Mouse (Mus musculus): ENCODE data around the gene Fgfr2. TPM values are rescaled to one million over a fixed set of nuclear protein-coding genes. Genes with fewer than 3 reads are reported as not detected.
A peak's percentile ranks its signal among the peaks of the same experiment; 100 is the strongest.

Gene Fgfr2
- total and polyA plus RNA-seq, 2 experiments from 2014 or later = 12.1 to 32.6 TPM

DNA sequence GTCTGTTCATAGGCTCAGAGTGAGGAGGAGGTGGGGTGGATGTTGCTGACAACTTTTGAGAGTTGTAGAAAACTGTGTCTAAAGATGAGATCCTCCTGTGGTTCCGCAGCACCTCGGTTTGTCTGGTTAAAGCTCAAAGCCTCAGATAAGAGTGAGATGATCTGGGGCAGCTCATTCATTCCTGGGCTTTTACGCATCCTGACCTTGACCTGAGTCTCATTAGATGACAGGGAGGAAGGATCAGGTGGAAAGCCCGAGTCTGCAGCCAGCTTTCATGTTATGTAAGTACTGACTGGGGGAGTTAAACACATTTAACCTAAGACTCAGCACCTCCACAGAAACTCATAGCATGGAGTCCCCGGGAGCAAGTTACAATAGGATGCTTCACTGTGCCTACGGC lies 1096.5 kb downstream of the Fgfr2 start:
- 74% methylated on average over 6 of the region's 6 CpGs for WGBS
- Histone ChIP-seq H3K4me2 (ENCODE audit: low read depth, low read length, poor library complexity, severe bottlenecking) (no peak overlapping the region), H3K36me3 (ENCODE audit: insufficient read depth, low read length) (no peaks in the 10 kb centered on the region), H3K9ac (replicated peaks; ENCODE audit: low read length, poor library complexity, severe bottlenecking) (no peak overlapping the region), H3K4me3 (ENCODE audit: low read depth, low read length) (no peak overlapping the region), H3K27ac (ENCODE audit: low read depth, low read length) (no peak overlapping the region), H3K4me1 (ENCODE audit: insufficient read depth, low read length) (no peaks in the 10 kb centered on the region), H3K27me3 (ENCODE audit: insufficient read depth, low read length) (no peaks in the 10 kb centered on the region), H3K9me3 (ENCODE audit: low read length) (no peaks in the 10 kb centered on the region)
- no peak for TF ChIP-seq CTCF (IDR thresholded peaks at IDR 0.05)
- no peak for ATAC-seq (ENCODE audit: low FRiP score)
- DNase-seq (ENCODE audit: low spot score) = no peak

DNA sequence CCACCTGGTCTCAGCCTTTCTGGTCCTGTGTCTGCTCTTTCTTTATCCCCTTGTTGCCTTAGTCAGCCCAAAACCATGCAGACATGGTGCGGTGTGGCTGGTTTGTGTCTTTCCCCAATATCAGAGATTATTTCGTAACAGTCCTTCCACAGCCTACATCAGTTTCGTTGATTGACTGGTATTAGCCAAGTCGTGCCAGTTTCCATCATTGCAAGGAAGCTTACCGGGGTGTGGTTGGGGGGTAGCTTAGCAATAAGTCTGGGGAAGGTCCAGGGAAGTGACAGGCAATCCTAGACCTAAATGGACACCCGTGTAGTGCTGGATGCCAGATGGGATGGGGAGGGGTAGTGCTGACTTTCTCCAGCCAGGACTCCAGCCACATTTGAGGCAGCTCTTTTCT lies 1097.6 kb downstream of the Fgfr2 start:
- DNase-seq (ENCODE audit: low spot score) (peak; percentile 23), ATAC-seq (ENCODE audit: low FRiP score) (no peak)
- H3K9ac ChIP-seq (replicated peaks; ENCODE audit: low read length, poor library complexity, severe bottlenecking) = no peak overlapping the region
- H3K9me3 ChIP-seq (ENCODE audit: low read length) = no peaks in the 10 kb centered on the region
- H3K36me3 ChIP-seq (ENCODE audit: insufficient read depth, low read length) = no peaks in the 10 kb centered on the region
- 65% methylated on average over 6 of the region's 6 CpGs for WGBS
- H3K4me2 ChIP-seq (ENCODE audit: low read depth, low read length, poor library complexity, severe bottlenecking) = no peak overlapping the region
- H3K27me3 ChIP-seq (ENCODE audit: insufficient read depth, low read length) = no peaks in the 10 kb centered on the region
- no peak overlapping the region for H3K27ac ChIP-seq (ENCODE audit: low read depth, low read length)
- no peak for TF ChIP-seq CTCF (IDR thresholded peaks at IDR 0.05)
- no peaks in the 10 kb centered on the region for H3K4me1 ChIP-seq (ENCODE audit: insufficient read depth, low read length)
- no peak overlapping the region for H3K4me3 ChIP-seq (ENCODE audit: low read depth, low read length)

- Histone ChIP-seq H3K4me3 (ENCODE audit: low read depth, low read length) (no peak overlapping the region), H3K4me1 (ENCODE audit: insufficient read depth, low read length) (peaks cover 6% of the 10 kb centered on the region), H3K9me3 (ENCODE audit: low read length) (no peaks in the 10 kb centered on the region), H3K36me3 (ENCODE audit: insufficient read depth, low read length) (no peaks in the 10 kb centered on the region), H3K27ac (ENCODE audit: low read depth, low read length) (no peak overlapping the region), H3K27me3 (ENCODE audit: insufficient read depth, low read length) (no peaks in the 10 kb centered on the region), H3K9ac (replicated peaks; ENCODE audit: low read length, poor library complexity, severe bottlenecking) (no peak overlapping the region), H3K4me2 (ENCODE audit: low read depth, low read length, poor library complexity, severe bottlenecking) (no peak overlapping the region)
- WGBS = 70% methylated on average over 3 of the region's 3 CpGs
- TF ChIP-seq CTCF (IDR thresholded peaks at IDR 0.05) = no peak
- DNase-seq (ENCODE audit: low spot score) = no peak
- no peak for ATAC-seq (ENCODE audit: low FRiP score)
These were observed 1107.2 kb downstream of the Fgfr2 start for GRCm38 (mm10) chr7:132015933-132016332.

DNA sequence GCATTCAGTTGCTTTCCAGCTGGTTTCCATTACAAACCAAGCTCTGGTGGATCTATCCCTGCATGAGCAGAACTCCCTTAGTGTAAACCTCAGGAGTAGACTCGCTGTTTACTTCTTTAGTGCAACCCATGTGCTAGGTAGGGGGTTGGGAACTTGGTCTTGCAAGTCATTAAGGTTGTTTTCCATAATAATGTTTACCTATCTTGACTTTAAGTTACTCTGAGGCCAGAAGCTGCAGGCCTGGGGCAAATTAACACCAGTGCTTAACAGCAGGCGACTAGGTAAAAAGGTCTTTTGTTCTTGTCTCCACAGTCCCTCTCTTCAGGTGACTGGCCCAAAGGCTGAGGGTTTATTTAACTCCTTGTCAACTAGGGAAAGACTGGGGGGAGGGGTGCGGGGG lies 1108.0 kb downstream of the Fgfr2 start:
- no peak overlapping the region for H3K9ac ChIP-seq (replicated peaks; ENCODE audit: low read length, poor library complexity, severe bottlenecking)
- ATAC-seq (ENCODE audit: low FRiP score) (no peak), DNase-seq (ENCODE audit: low spot score) (no peak)
- H3K4me3 ChIP-seq (ENCODE audit: low read depth, low read length) = no peak overlapping the region
- no peaks in the 10 kb centered on the region for H3K36me3 ChIP-seq (ENCODE audit: insufficient read depth, low read length)
- H3K4me1 ChIP-seq (ENCODE audit: insufficient read depth, low read length) = peaks cover 6% of the 10 kb centered on the region
- H3K27ac ChIP-seq (ENCODE audit: low read depth, low read length) = no peak overlapping the region
- no peak for TF ChIP-seq CTCF (IDR thresholded peaks at IDR 0.05)
- WGBS = 31% methylated on average over 3 of the region's 3 CpGs
- no peaks in the 10 kb centered on the region for H3K27me3 ChIP-seq (ENCODE audit: insufficient read depth, low read length)
- H3K4me2 ChIP-seq (ENCODE audit: low read depth, low read length, poor library complexity, severe bottlenecking) = no peak overlapping the region
- H3K9me3 ChIP-seq (ENCODE audit: low read length) = no peaks in the 10 kb centered on the region

DNA sequence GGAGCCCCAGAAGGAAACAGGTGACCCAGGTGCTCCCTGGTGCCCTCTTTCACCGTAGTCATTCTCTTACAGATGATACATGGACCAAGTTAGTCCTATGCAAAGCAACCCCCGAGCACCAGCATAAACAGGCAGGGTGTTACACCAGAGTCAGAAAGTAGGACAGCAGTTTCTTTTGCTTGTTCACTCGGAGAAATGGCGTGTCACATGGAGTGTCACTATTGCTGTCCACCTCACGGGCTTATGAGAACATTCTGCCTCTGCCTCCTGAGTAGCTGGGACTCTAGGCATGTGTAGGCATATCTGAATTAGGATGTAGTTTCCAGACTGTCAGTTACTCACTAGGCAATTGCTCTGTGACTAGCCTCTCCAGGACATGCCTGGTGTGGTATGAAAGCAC lies 1109.2 kb downstream of the Fgfr2 start:
- Histone ChIP-seq H3K9ac (replicated peaks; ENCODE audit: low read length, poor library complexity, severe bottlenecking) (no peak overlapping the region), H3K27me3 (ENCODE audit: insufficient read depth, low read length) (no peaks in the 10 kb centered on the region), H3K4me1 (ENCODE audit: insufficient read depth, low read length) (peaks cover 6% of the 10 kb centered on the region), H3K36me3 (ENCODE audit: insufficient read depth, low read length) (no peaks in the 10 kb centered on the region), H3K9me3 (ENCODE audit: low read length) (no peaks in the 10 kb centered on the region), H3K4me2 (ENCODE audit: low read depth, low read length, poor library complexity, severe bottlenecking) (no peak overlapping the region), H3K27ac (ENCODE audit: low read depth, low read length) (peak overlapping the region; percentile 21; the same call in 1 of the 2 replicates), H3K4me3 (ENCODE audit: low read depth, low read length) (no peak overlapping the region)
- TF ChIP-seq CTCF (IDR thresholded peaks at IDR 0.05) = no peak
- DNase-seq (ENCODE audit: low spot score) (no peak), ATAC-seq (ENCODE audit: low FRiP score) (no peak)
- WGBS = 81% methylated on average over 5 of the region's 5 CpGs

DNA sequence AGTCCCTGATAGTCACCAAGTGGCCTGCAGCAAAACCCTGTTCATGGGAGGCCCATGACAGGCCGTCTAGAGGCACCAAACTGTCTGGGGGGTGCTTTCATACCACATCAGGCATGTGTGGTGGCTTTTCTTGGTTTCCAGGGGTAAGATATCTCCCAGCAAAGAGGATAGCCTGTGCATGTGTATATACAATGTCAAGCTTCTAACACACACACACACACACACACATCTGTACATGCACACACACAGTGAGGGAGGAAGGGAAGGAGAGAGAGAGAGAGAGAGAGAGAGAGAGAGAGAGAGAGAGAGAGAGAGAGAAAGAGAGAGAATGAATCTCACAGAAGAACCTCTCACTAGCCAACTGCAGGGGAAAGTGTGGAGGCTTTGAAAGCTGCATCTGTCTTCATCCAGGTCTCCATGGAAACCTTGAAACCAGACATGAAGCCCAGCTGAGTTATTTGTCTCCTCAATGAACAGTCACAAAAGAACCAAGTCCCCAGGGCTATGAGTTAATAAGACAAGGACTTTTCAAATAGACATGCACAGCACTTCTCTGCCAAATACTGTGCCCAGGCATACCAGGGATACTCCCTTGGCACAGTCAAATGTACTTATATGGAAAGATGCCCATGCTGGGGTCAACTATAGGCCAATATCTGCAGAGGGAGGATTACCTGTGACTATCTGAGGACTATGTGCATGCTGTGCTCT lies 1110.0 kb downstream of the Fgfr2 start:
- H3K9ac ChIP-seq (replicated peaks; ENCODE audit: low read length, poor library complexity, severe bottlenecking) = no peak overlapping the region
- no peak overlapping the region for H3K4me2 ChIP-seq (ENCODE audit: low read depth, low read length, poor library complexity, severe bottlenecking)
- H3K4me3 ChIP-seq (ENCODE audit: low read depth, low read length) = no peak overlapping the region
- peak overlapping the region; percentile 21 for H3K27ac ChIP-seq (ENCODE audit: low read depth, low read length)
- no peaks in the 10 kb centered on the region for H3K36me3 ChIP-seq (ENCODE audit: insufficient read depth, low read length)
- DNase-seq (ENCODE audit: low spot score) (peak; percentile 94), ATAC-seq (ENCODE audit: low FRiP score) (peak; percentile 52)
- 13% methylated on average over 1 of the region's 1 CpGs for WGBS
- TF ChIP-seq CTCF (IDR thresholded peaks at IDR 0.05) = no peak
- peaks cover 6% of the 10 kb centered on the region for H3K4me1 ChIP-seq (ENCODE audit: insufficient read depth, low read length)
- H3K9me3 ChIP-seq (ENCODE audit: low read length) = no peaks in the 10 kb centered on the region
- H3K27me3 ChIP-seq (ENCODE audit: insufficient read depth, low read length) = no peaks in the 10 kb centered on the region

All from midbrain, postnatal 0 days (tissue).